Mouse (Mus musculus) embryo, embryonic 10 days (tissue): ENCODE measurements around the gene Man1a.
A peak's percentile ranks its signal among the peaks of the same experiment; 100 is the strongest.

Source experiments
- DNase-seq: peaks from one replicate; pipeline ENCODE4 v3.0.0-alpha.2; 2015; ENCODE audit warnings: low spot score

The Man1a gene

GRCm38 (mm10) chr10:54014116-54014758, 62.2 kb downstream of the Man1a start:
- no peak for DNase-seq

GRCm38 (mm10) chr10:54013143-54013791, 63.1 kb downstream of the Man1a start:
- no peak for DNase-seq

GRCm38 (mm10) chr10:54009154-54009553, 67.3 kb downstream of the Man1a start:
- no peak for DNase-seq

- DNase-seq = no peak
Observed at GRCm38 (mm10) chr10:54006868-54007267, 69.5 kb downstream of the Man1a start.

- DNase-seq = no peak
Observed at GRCm38 (mm10) chr10:54005847-54006246, 70.6 kb downstream of the Man1a start.

GRCm38 (mm10) chr10:54002936-54003335, 73.5 kb downstream of the Man1a start:
- no peak for DNase-seq

- DNase-seq = no peak
Observed at GRCm38 (mm10) chr10:53997301-53997700, 79.1 kb downstream of the Man1a start.

GRCm38 (mm10) chr10:53996216-53996615, 80.2 kb downstream of the Man1a start:
- DNase-seq = no peak

- no peak for DNase-seq
Observed at GRCm38 (mm10) chr10:53994591-53994990, 81.8 kb downstream of the Man1a start.

- no peak for DNase-seq
Observed at GRCm38 (mm10) chr10:53990434-53990833, 86.0 kb downstream of the Man1a start.

GRCm38 (mm10) chr10:53984894-53985293, 91.5 kb downstream of the Man1a start:
- no peak for DNase-seq

- DNase-seq = no peak
Observed at GRCm38 (mm10) chr10:53984086-53984485, 92.3 kb downstream of the Man1a start.

- DNase-seq = no peak
Observed at GRCm38 (mm10) chr10:53978647-53979046, 97.8 kb downstream of the Man1a start.

GRCm38 (mm10) chr10:53974180-53974579, 102.2 kb downstream of the Man1a start:
- no peak for DNase-seq

GRCm38 (mm10) chr10:53959759-53960158, 116.7 kb downstream of the Man1a start:
- no peak for DNase-seq

GRCm38 (mm10) chr10:53941597-53941996, 134.8 kb downstream of the Man1a start:
- peak; percentile 8 for DNase-seq

GRCm38 (mm10) chr10:53938199-53938598, 138.2 kb downstream of the Man1a start:
- no peak for DNase-seq

- no peak for DNase-seq
Observed at GRCm38 (mm10) chr10:53936078-53936477, 140.3 kb downstream of the Man1a start.

GRCm38 (mm10) chr10:53929722-53930500, 146.5 kb downstream of the Man1a start:
- no peak for DNase-seq

- no peak for DNase-seq
Observed at GRCm38 (mm10) chr10:53927904-53928303, 148.5 kb downstream of the Man1a start.

GRCm38 (mm10) chr10:53925456-53925855, 151.0 kb downstream of the Man1a start:
- DNase-seq = no peak

GRCm38 (mm10) chr10:53922236-53922635, 154.2 kb downstream of the Man1a start:
- no peak for DNase-seq

GRCm38 (mm10) chr10:53917517-53917916, 158.9 kb downstream of the Man1a start:
- no peak for DNase-seq
